Mouse (Mus musculus): ENCODE measurements around the gene Slc39a5. TPM values are rescaled to one million over a fixed set of nuclear protein-coding genes. Genes with fewer than 3 reads are reported as not detected.

Gene Slc39a5
- polyA plus RNA-seq, 1 experiment from 2014 or later = 0.52 TPM

GRCm38 (mm10) chr10:128435873-128436272, 34.8 kb upstream of the Slc39a5 start:
- Histone ChIP-seq H3K27ac (ENCODE audit: low read depth, low read length) (peak overlapping the region; percentile 22; the same call in 1 of the 2 replicates), H3K4me1 (ENCODE audit: control insufficient read depth, insufficient read depth, low read length) (no peaks in the 10 kb centered on the region), H3K4me3 (ENCODE audit: low read depth, low read length) (no peak overlapping the region), H3K9me3 (replicated peaks; ENCODE audit: control insufficient read depth, low read length) (no peaks in the 10 kb centered on the region), H3K27me3 (ENCODE audit: control insufficient read depth, insufficient read depth, low read length) (no peaks in the 10 kb centered on the region), H3K4me2 (no peak overlapping the region), H3K36me3 (ENCODE audit: control insufficient read depth, insufficient read depth, low read length) (peaks cover 28% of the 10 kb centered on the region), H3K9ac (ENCODE audit: low read depth, low read length) (no peak overlapping the region)
- WGBS (ENCODE audit: insufficient replicate concordance) = 89% methylated on average over 5 of the region's 5 CpGs
- ATAC-seq (replicated peaks; ENCODE audit: insufficient number of reproducible peaks, low FRiP score, low TSS enrichment) = no peak

DNA sequence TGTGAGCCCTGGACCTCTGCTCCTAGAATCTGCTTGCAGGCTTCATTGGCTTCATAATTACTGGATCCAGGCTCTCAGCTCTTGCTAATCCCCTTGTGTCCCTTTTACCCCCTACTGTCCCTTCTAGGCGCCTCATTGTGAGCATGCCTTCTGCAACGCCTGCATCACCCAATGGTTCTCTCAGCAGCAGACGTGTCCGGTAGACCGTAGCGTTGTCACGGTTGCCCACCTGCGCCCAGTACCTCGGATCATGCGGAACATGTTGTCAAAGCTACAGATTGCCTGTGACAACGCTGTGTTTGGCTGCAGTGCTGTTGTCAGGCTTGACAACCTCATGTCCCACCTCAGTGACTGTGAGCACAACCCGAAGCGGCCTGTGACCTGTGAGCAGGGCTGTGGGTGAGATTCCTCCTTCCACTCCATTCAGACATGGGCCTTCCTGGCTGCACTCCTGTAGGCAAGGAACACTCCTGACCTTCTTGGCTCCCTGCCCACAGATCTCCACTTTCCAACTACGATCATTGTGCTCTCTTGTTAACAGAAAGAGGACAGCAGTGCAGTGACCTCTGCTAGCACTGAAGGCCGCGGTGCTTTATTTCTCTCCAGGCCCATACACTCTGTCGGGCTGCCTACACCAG, 34.3 kb upstream of the Slc39a5 start:
- Histone ChIP-seq H3K36me3 (ENCODE audit: control insufficient read depth, insufficient read depth, low read length) (peaks cover 28% of the 10 kb centered on the region), H3K9ac (ENCODE audit: low read depth, low read length) (no peak overlapping the region), H3K4me3 (ENCODE audit: low read depth, low read length) (no peak overlapping the region), H3K27ac (ENCODE audit: low read depth, low read length) (peak overlapping the region; percentile 22; the same call in 1 of the 2 replicates), H3K9me3 (replicated peaks; ENCODE audit: control insufficient read depth, low read length) (no peaks in the 10 kb centered on the region), H3K4me1 (ENCODE audit: control insufficient read depth, insufficient read depth, low read length) (no peaks in the 10 kb centered on the region), H3K4me2 (no peak overlapping the region), H3K27me3 (ENCODE audit: control insufficient read depth, insufficient read depth, low read length) (no peaks in the 10 kb centered on the region)
- ATAC-seq (replicated peaks; ENCODE audit: insufficient number of reproducible peaks, low FRiP score, low TSS enrichment) = no peak
- WGBS (ENCODE audit: insufficient replicate concordance) = 84% methylated on average over 17 of the region's 17 CpGs

GRCm38 (mm10) chr10:128434681-128435080, 33.7 kb upstream of the Slc39a5 start:
- WGBS (ENCODE audit: insufficient replicate concordance) = 81% methylated on average over 10 of the region's 10 CpGs
- no peak overlapping the region for H3K4me2 ChIP-seq
- no peak overlapping the region for H3K9ac ChIP-seq (ENCODE audit: low read depth, low read length)
- H3K27ac ChIP-seq (ENCODE audit: low read depth, low read length) = no peak overlapping the region
- no peak for ATAC-seq (replicated peaks; ENCODE audit: insufficient number of reproducible peaks, low FRiP score, low TSS enrichment)
- no peaks in the 10 kb centered on the region for H3K4me1 ChIP-seq (ENCODE audit: control insufficient read depth, insufficient read depth, low read length)
- H3K9me3 ChIP-seq (replicated peaks; ENCODE audit: control insufficient read depth, low read length) = no peaks in the 10 kb centered on the region
- peaks cover 31% of the 10 kb centered on the region for H3K36me3 ChIP-seq (ENCODE audit: control insufficient read depth, insufficient read depth, low read length)
- H3K27me3 ChIP-seq (ENCODE audit: control insufficient read depth, insufficient read depth, low read length) = no peaks in the 10 kb centered on the region
- no peak overlapping the region for H3K4me3 ChIP-seq (ENCODE audit: low read depth, low read length)

- no peak overlapping the region for H3K27ac ChIP-seq (ENCODE audit: low read depth, low read length)
- no peaks in the 10 kb centered on the region for H3K9me3 ChIP-seq (replicated peaks; ENCODE audit: control insufficient read depth, low read length)
- H3K36me3 ChIP-seq (ENCODE audit: control insufficient read depth, insufficient read depth, low read length) = peaks cover 29% of the 10 kb centered on the region
- H3K27me3 ChIP-seq (ENCODE audit: control insufficient read depth, insufficient read depth, low read length) = no peaks in the 10 kb centered on the region
- no peak for ATAC-seq (replicated peaks; ENCODE audit: insufficient number of reproducible peaks, low FRiP score, low TSS enrichment)
- 95% methylated on average over 2 of the region's 2 CpGs for WGBS (ENCODE audit: insufficient replicate concordance)
- no peaks in the 10 kb centered on the region for H3K4me1 ChIP-seq (ENCODE audit: control insufficient read depth, insufficient read depth, low read length)
- H3K4me2 ChIP-seq = no peak overlapping the region
- H3K4me3 ChIP-seq (ENCODE audit: low read depth, low read length) = no peak overlapping the region
- H3K9ac ChIP-seq (ENCODE audit: low read depth, low read length) = no peak overlapping the region
These were observed 32.4 kb upstream of the Slc39a5 start for GRCm38 (mm10) chr10:128433417-128433816.

- no peak for ATAC-seq (replicated peaks; ENCODE audit: insufficient number of reproducible peaks, low FRiP score, low TSS enrichment)
- Histone ChIP-seq H3K4me1 (ENCODE audit: control insufficient read depth, insufficient read depth, low read length) (peaks cover 4% of the 10 kb centered on the region; the same call in 1 of the 2 replicates), H3K4me3 (ENCODE audit: low read depth, low read length) (no peak overlapping the region), H3K4me2 (no peak overlapping the region), H3K27me3 (ENCODE audit: control insufficient read depth, insufficient read depth, low read length) (no peaks in the 10 kb centered on the region), H3K9ac (ENCODE audit: low read depth, low read length) (no peak overlapping the region), H3K9me3 (replicated peaks; ENCODE audit: control insufficient read depth, low read length) (no peaks in the 10 kb centered on the region), H3K27ac (ENCODE audit: low read depth, low read length) (no peak overlapping the region), H3K36me3 (ENCODE audit: control insufficient read depth, insufficient read depth, low read length) (peaks cover 16% of the 10 kb centered on the region)
- WGBS (ENCODE audit: insufficient replicate concordance) = 77% methylated on average over 4 of the region's 4 CpGs
These were observed 28.4 kb upstream of the Slc39a5 start for GRCm38 (mm10) chr10:128429454-128429853.

GRCm38 (mm10) chr10:128429052-128429451, 28.0 kb upstream of the Slc39a5 start:
- H3K36me3 ChIP-seq (ENCODE audit: control insufficient read depth, insufficient read depth, low read length) = peaks cover 16% of the 10 kb centered on the region
- no peak overlapping the region for H3K9ac ChIP-seq (ENCODE audit: low read depth, low read length)
- 90% methylated on average over 5 of the region's 5 CpGs for WGBS (ENCODE audit: insufficient replicate concordance)
- no peak for ATAC-seq (replicated peaks; ENCODE audit: insufficient number of reproducible peaks, low FRiP score, low TSS enrichment)
- H3K4me2 ChIP-seq = no peak overlapping the region
- H3K4me1 ChIP-seq (ENCODE audit: control insufficient read depth, insufficient read depth, low read length) = peaks cover 5% of the 10 kb centered on the region; the same call in 1 of the 2 replicates
- no peaks in the 10 kb centered on the region for H3K9me3 ChIP-seq (replicated peaks; ENCODE audit: control insufficient read depth, low read length)
- H3K27ac ChIP-seq (ENCODE audit: low read depth, low read length) = no peak overlapping the region
- no peaks in the 10 kb centered on the region for H3K27me3 ChIP-seq (ENCODE audit: control insufficient read depth, insufficient read depth, low read length)
- no peak overlapping the region for H3K4me3 ChIP-seq (ENCODE audit: low read depth, low read length)

DNA sequence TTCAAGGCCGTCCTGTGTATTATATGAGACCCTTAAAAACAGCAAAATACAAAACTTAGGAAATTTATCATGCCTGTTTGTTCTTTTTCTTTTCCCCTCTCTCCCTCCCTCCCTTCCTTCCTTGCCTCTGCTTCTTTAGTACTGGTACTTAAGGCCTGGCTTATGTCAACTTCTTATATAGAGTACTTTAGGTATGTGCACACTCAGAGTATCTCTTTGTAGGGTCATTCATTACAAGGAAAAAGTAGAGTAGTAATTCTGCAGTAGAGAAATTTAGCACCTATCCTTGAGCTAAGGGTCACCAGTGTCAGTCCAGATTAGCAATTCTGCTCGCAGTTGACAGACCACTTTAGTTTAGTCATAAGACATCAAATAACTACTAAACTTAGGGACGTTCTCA, 24.2 kb upstream of the Slc39a5 start:
- Histone ChIP-seq H3K4me2 (no peak overlapping the region), H3K4me3 (ENCODE audit: low read depth, low read length) (no peak overlapping the region), H3K27me3 (ENCODE audit: control insufficient read depth, insufficient read depth, low read length) (no peaks in the 10 kb centered on the region), H3K9ac (ENCODE audit: low read depth, low read length) (no peak overlapping the region), H3K4me1 (ENCODE audit: control insufficient read depth, insufficient read depth, low read length) (peaks cover 5% of the 10 kb centered on the region; the same call in 1 of the 2 replicates), H3K27ac (ENCODE audit: low read depth, low read length) (0 out of 2 replicates have a peak overlapping the region, but pooled peaks have one; percentile 50), H3K36me3 (ENCODE audit: control insufficient read depth, insufficient read depth, low read length) (peaks cover 15% of the 10 kb centered on the region), H3K9me3 (replicated peaks; ENCODE audit: control insufficient read depth, low read length) (no peaks in the 10 kb centered on the region)
- no peak for ATAC-seq (replicated peaks; ENCODE audit: insufficient number of reproducible peaks, low FRiP score, low TSS enrichment)
- 82% methylated on average over 3 of the region's 3 CpGs for WGBS (ENCODE audit: insufficient replicate concordance)

- Histone ChIP-seq H3K9me3 (replicated peaks; ENCODE audit: control insufficient read depth, low read length) (no peaks in the 10 kb centered on the region), H3K4me2 (no peak overlapping the region; the same call in 1 of the 2 replicates), H3K4me1 (ENCODE audit: control insufficient read depth, insufficient read depth, low read length) (peaks cover 5% of the 10 kb centered on the region; the same call in 1 of the 2 replicates), H3K4me3 (ENCODE audit: low read depth, low read length) (no peak overlapping the region), H3K9ac (ENCODE audit: low read depth, low read length) (no peak overlapping the region), H3K27ac (ENCODE audit: low read depth, low read length) (0 out of 2 replicates have a peak overlapping the region, but pooled peaks have one; percentile 50), H3K27me3 (ENCODE audit: control insufficient read depth, insufficient read depth, low read length) (no peaks in the 10 kb centered on the region), H3K36me3 (ENCODE audit: control insufficient read depth, insufficient read depth, low read length) (peaks cover 11% of the 10 kb centered on the region)
- 49% methylated on average over 7 of the region's 7 CpGs for WGBS (ENCODE audit: insufficient replicate concordance)
- no peak for ATAC-seq (replicated peaks; ENCODE audit: insufficient number of reproducible peaks, low FRiP score, low TSS enrichment)
These were observed 23.6 kb upstream of the Slc39a5 start for GRCm38 (mm10) chr10:128424604-128425003.

GRCm38 (mm10) chr10:128422426-128422825, 21.4 kb upstream of the Slc39a5 start:
- ATAC-seq (replicated peaks; ENCODE audit: insufficient number of reproducible peaks, low FRiP score, low TSS enrichment) = no peak
- Histone ChIP-seq H3K4me3 (ENCODE audit: low read depth, low read length) (no peak overlapping the region), H3K27me3 (ENCODE audit: control insufficient read depth, insufficient read depth, low read length) (no peaks in the 10 kb centered on the region), H3K9me3 (replicated peaks; ENCODE audit: control insufficient read depth, low read length) (no peaks in the 10 kb centered on the region), H3K4me2 (no peak overlapping the region), H3K4me1 (ENCODE audit: control insufficient read depth, insufficient read depth, low read length) (peaks cover 5% of the 10 kb centered on the region; the same call in 1 of the 2 replicates), H3K9ac (ENCODE audit: low read depth, low read length) (no peak overlapping the region), H3K27ac (ENCODE audit: low read depth, low read length) (no peak overlapping the region), H3K36me3 (ENCODE audit: control insufficient read depth, insufficient read depth, low read length) (peaks cover 10% of the 10 kb centered on the region)
- 66% methylated on average over 5 of the region's 5 CpGs for whole genome bisulfite sequencing (ENCODE audit: insufficient replicate concordance)
